Mouse (Mus musculus) hindbrain, postnatal 0 days (tissue): ENCODE data around the gene Tbc1d14. TPM values are rescaled to one million over a fixed set of nuclear protein-coding genes. Genes with fewer than 3 reads are reported as not detected.

Source experiments
- ATAC-seq: fragments of 200-750 bp; cut with Nextera tagmentation; 2 replicates; pipeline ENCODE4 v1.8.0; 2017; ENCODE audit warnings: mild to moderate bottlenecking, moderate TSS enrichment, moderate library complexity
- DNase-seq: peaks from one replicate; pipeline ENCODE4 v3.0.0-alpha.2; 2015; ENCODE audit warnings: low spot score
- H3K27ac ChIP-seq: fragments of 300-500 bp; sonication (generic); 2 replicates; pipeline ENCODE4 v1.5.1; 2014; ENCODE audit warnings: mild to moderate bottlenecking
- H3K27me3 ChIP-seq: fragments of 300-500 bp; sonication (generic); 2 replicates; pipeline ENCODE4 v1.6.1; 2014; ENCODE audit warnings: low read length, mixed read lengths; ENCODE audit not compliant: insufficient read depth
- H3K36me3 ChIP-seq: fragments of 300-500 bp; sonication (generic); 2 replicates; pipeline ENCODE4 v1.6.1; 2014; ENCODE audit warnings: low read length, mixed read lengths; ENCODE audit not compliant: insufficient read depth
- H3K4me1 ChIP-seq: fragments of 300-500 bp; sonication (generic); 2 replicates; pipeline ENCODE4 v1.6.1; 2014; ENCODE audit warnings: antibody characterized with exemption, low read length, mixed read lengths; ENCODE audit not compliant: insufficient read depth
- H3K4me2 ChIP-seq: fragments of 300-500 bp; sonication (generic); 2 replicates; pipeline ENCODE4 v1.6.1; 2014; ENCODE audit warnings: low read depth, mild to moderate bottlenecking, low read length, moderate library complexity, mixed read lengths
- H3K4me3 ChIP-seq: fragments of 300-500 bp; sonication (generic); 2 replicates; pipeline ENCODE4 v1.5.1; 2014; ENCODE audit warnings: low read length
- H3K9ac ChIP-seq: fragments of 300-500 bp; sonication (generic); replicated peaks from 2 replicates; pipeline ENCODE4 v1.6.1; 2014; ENCODE audit warnings: mild to moderate bottlenecking, low read length, moderate library complexity, mixed read lengths
- H3K9me3 ChIP-seq: fragments of 300-500 bp; sonication (generic); 2 replicates; pipeline ENCODE4 v1.6.1; 2016; ENCODE audit warnings: low read length, mixed read lengths
- CTCF ChIP-seq: IDR thresholded peaks from 2 replicates; pipeline ENCODE4 v1.5.1; 2016; ENCODE audit warnings: antibody characterized with exemption, control low read depth, low read depth
- WGBS: fragments of 180-500 bp; shearing (Covaris S2); extraction: QIAGEN DNeasy Blood & Tissue Kit; methylation state at CpG from one replicate; pipeline ENCODE4 v1.1.7; 2014; 5-methylcytosine and 5-hydroxymethylcytosine counted together
- polyA plus RNA-seq: library from polyadenylated mRNA; unstranded; fragments of >200 nt; fragmentation: Nextera tagmentation; extraction: Ambion mirVana; gene quantifications from 2 replicates; pipeline ENCODE4 v1.2.1, GENCODE M21; 2015
- total RNA-seq: library from RNA; depleted of rRNA; stranded (reverse); fragments of >200 nt; gene quantifications from 2 replicates; pipeline ENCODE4 v1.2.3, GENCODE M21; 2014

Gene Tbc1d14
- total and polyA plus RNA-seq, 2 experiments from 2014 or later = 22.9 to 46.4 TPM

GRCm38 (mm10) chr5:36574147-36574870 lies 18.8 kb downstream of the Tbc1d14 start:
- Histone ChIP-seq H3K27ac (no peak overlapping the region), H3K9me3 (no peaks in the 10 kb centered on the region), H3K9ac (no peak overlapping the region), H3K36me3 (peaks cover 4% of the 10 kb centered on the region; the same call in 1 of the 2 replicates), H3K27me3 (no peaks in the 10 kb centered on the region), H3K4me3 (no peak overlapping the region), H3K4me2 (no peak overlapping the region), H3K4me1 (no peaks in the 10 kb centered on the region; the same call in 1 of the 2 replicates)
- DNase-seq (no peak), ATAC-seq (no peak)
- 63% methylated on average over 8 of the region's 8 CpGs for WGBS
- TF ChIP-seq CTCF = no peak

GRCm38 (mm10) chr5:36573354-36573753 lies 19.7 kb downstream of the Tbc1d14 start:
- Histone ChIP-seq H3K27me3 (no peaks in the 10 kb centered on the region), H3K4me1 (no peaks in the 10 kb centered on the region; the same call in 1 of the 2 replicates), H3K4me2 (no peak overlapping the region), H3K9ac (no peak overlapping the region), H3K27ac (no peak overlapping the region), H3K9me3 (no peaks in the 10 kb centered on the region), H3K36me3 (peaks cover 4% of the 10 kb centered on the region; the same call in 1 of the 2 replicates), H3K4me3 (no peak overlapping the region)
- ATAC-seq = no peak
- DNase-seq = no peak
- 64% methylated on average over 3 of the region's 3 CpGs for whole genome bisulfite sequencing
- TF ChIP-seq CTCF = no peak

- no peak overlapping the region for H3K4me2 ChIP-seq
- WGBS = 94% methylated on average over 16 of the region's 16 CpGs
- H3K27ac ChIP-seq = no peak overlapping the region
- H3K9me3 ChIP-seq = no peaks in the 10 kb centered on the region
- ATAC-seq (no peak), DNase-seq (no peak)
- H3K4me1 ChIP-seq = no peaks in the 10 kb centered on the region; the same call in 1 of the 2 replicates
- H3K36me3 ChIP-seq = peaks cover 4% of the 10 kb centered on the region; the same call in 1 of the 2 replicates
- H3K27me3 ChIP-seq = no peaks in the 10 kb centered on the region
- TF ChIP-seq CTCF = no peak
- no peak overlapping the region for H3K9ac ChIP-seq
- H3K4me3 ChIP-seq = no peak overlapping the region
These were observed 21.7 kb downstream of the Tbc1d14 start for GRCm38 (mm10) chr5:36571371-36571770.

GRCm38 (mm10) chr5:36570546-36571245 lies 22.4 kb downstream of the Tbc1d14 start:
- no peak for TF ChIP-seq CTCF
- no peak for ATAC-seq

GRCm38 (mm10) chr5:36570098-36570497 lies 23.0 kb downstream of the Tbc1d14 start:
- peaks cover 4% of the 10 kb centered on the region; the same call in 1 of the 2 replicates for H3K36me3 ChIP-seq
- H3K4me2 ChIP-seq = no peak overlapping the region
- no peak for ATAC-seq
- H3K4me1 ChIP-seq = no peaks in the 10 kb centered on the region; the same call in 1 of the 2 replicates
- H3K4me3 ChIP-seq = no peak overlapping the region
- no peak for TF ChIP-seq CTCF
- no peaks in the 10 kb centered on the region for H3K9me3 ChIP-seq
- H3K27me3 ChIP-seq = no peaks in the 10 kb centered on the region
- WGBS = 92% methylated on average over 7 of the region's 7 CpGs
- no peak overlapping the region for H3K27ac ChIP-seq
- no peak for DNase-seq
- no peak overlapping the region for H3K9ac ChIP-seq

More at GRCm38 (mm10) chr5:36570546-36571245, 22.4 kb downstream of the Tbc1d14 start:
- no peak overlapping the region for H3K27ac ChIP-seq
- H3K9ac ChIP-seq = no peak overlapping the region
- DNase-seq = no peak
- H3K4me1 ChIP-seq = no peaks in the 10 kb centered on the region; the same call in 1 of the 2 replicates
- no peak overlapping the region for H3K4me2 ChIP-seq
- 86% methylated on average over 4 of the region's 4 CpGs for WGBS
- peaks cover 4% of the 10 kb centered on the region; the same call in 1 of the 2 replicates for H3K36me3 ChIP-seq
- no peaks in the 10 kb centered on the region for H3K27me3 ChIP-seq
- H3K9me3 ChIP-seq = no peaks in the 10 kb centered on the region
- H3K4me3 ChIP-seq = no peak overlapping the region

GRCm38 (mm10) chr5:36568118-36568517 lies 25.0 kb downstream of the Tbc1d14 start:
- no peaks in the 10 kb centered on the region for H3K9me3 ChIP-seq
- no peak for DNase-seq
- H3K4me3 ChIP-seq = no peak overlapping the region
- no peak overlapping the region for H3K4me2 ChIP-seq
- H3K36me3 ChIP-seq = peaks cover 4% of the 10 kb centered on the region; the same call in 1 of the 2 replicates
- WGBS = 88% methylated on average over 4 of the region's 4 CpGs
- no peaks in the 10 kb centered on the region for H3K4me1 ChIP-seq
- H3K27ac ChIP-seq = no peak overlapping the region
- no peak for TF ChIP-seq CTCF
- H3K27me3 ChIP-seq = no peaks in the 10 kb centered on the region
- H3K9ac ChIP-seq = no peak overlapping the region
- ATAC-seq = no peak

- ATAC-seq (no peak), DNase-seq (no peak)
- Histone ChIP-seq H3K9ac (no peak overlapping the region), H3K4me2 (no peak overlapping the region), H3K4me1 (no peaks in the 10 kb centered on the region), H3K27ac (no peak overlapping the region), H3K4me3 (no peak overlapping the region), H3K9me3 (no peaks in the 10 kb centered on the region), H3K27me3 (no peaks in the 10 kb centered on the region), H3K36me3 (peaks cover 4% of the 10 kb centered on the region; the same call in 1 of the 2 replicates)
- 64% methylated on average over 2 of the region's 2 CpGs for WGBS
- TF ChIP-seq CTCF = no peak
These were observed 25.4 kb downstream of the Tbc1d14 start for GRCm38 (mm10) chr5:36567627-36568026.
